Mouse (Mus musculus) brain, adult 2 months (tissue): ENCODE results near the gene Zfp787.
"Not testable (repeated sequence)": the region's sequence is repeated elsewhere in the genome, so short reads cannot be mapped to it uniquely, and the experiment has no call there.

Experiments used
- DNase-seq: peaks from one replicate; pipeline ENCODE4 v3.0.0; 2011; ENCODE audit warnings: low read depth, low spot score

Zfp787 gene

DNA sequence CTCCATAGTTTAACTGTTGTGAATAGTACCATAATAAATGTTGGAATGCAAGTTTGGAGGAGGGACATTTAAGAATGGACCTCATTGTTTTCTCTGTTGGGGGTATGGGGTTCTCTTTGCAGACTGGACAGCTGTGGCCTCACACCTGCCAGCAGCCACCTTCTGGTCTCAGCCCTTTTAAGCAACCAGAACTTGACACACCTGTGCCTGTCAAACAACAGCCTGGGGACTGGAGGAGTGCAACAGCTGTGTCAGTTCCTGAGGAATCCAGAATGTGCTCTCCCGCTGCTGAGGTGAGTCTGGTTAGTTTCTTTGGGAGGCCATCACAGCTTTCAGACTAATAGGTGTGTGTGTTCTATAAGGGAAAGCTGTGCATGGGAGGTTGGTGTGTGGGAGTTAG is 34.7 kb downstream of the Zfp787 start:
- DNase-seq, result not testable (repeated sequence)

DNA sequence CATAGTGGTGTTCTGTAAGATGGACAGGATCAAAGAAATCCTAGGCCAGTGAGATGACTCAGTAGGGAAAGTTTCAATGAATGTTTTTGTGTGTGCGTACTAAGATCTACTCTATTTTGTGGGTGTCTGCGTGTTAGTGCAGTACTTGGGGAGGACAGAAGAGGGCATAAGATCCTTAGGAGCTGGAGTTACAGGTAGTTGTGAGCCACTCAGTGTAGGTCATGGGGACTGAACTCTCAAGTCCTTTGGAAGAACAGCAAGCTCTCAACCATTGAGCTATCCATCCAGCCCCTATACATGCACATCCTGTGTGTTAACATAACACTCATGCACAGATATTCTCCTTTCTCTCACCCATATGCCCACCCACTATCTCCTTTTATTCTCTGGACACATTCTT is 35.7 kb downstream of the Zfp787 start:
- DNase-seq, result not testable (repeated sequence)

GRCm38 (mm10) chr7:6119501-6119900 is 36.3 kb downstream of the Zfp787 start:
- DNase-seq, result no peak
